14 mouse cellular contexts compared by ENCODE assay signal in genomic region chr15:27876327-27876726, GRCm38 (mm10).
DNase-seq lines count a peak whose midpoint lies in the region; ATAC-seq and TF ChIP-seq lines count a peak whose summit lies in the region.
"Had no signal": no experiment of that assay in that cellular context is flagged by ENCODE, and none has a peak within 500 bp of the region (broad histone marks: within the 10 kb centered on the region; RNA-seq: fewer than 3 reads in every experiment).

No protein-coding gene starts in this region.

- no peaks in the 10 kb centered on the region for H3K27me3 ChIP-seq in embryonic facial prominence, embryonic 12.5 days
- H3K27me3 ChIP-seq in embryonic facial prominence, embryonic 10.5 days (replicated peaks; ENCODE audit: low read depth, poor library complexity, severe bottlenecking) = no peaks in the 10 kb centered on the region
- H3K27me3 ChIP-seq in kidney, embryonic 14.5 days (ENCODE audit: control insufficient read depth, insufficient read depth, low read length) = no peaks in the 10 kb centered on the region
- no peaks in the 10 kb centered on the region for H3K27me3 ChIP-seq in kidney, embryonic 16.5 days (ENCODE audit: insufficient read depth, low read length)
- H3K27me3 ChIP-seq: embryonic facial prominence, embryonic 13.5 days; limb, embryonic 15.5 days had no signal

- H3K9ac ChIP-seq in embryonic facial prominence, embryonic 12.5 days = no peak overlapping the region
- H3K9ac ChIP-seq in kidney, embryonic 14.5 days (ENCODE audit: low read depth, low read length) = no peak overlapping the region
- H3K9ac ChIP-seq in kidney, embryonic 16.5 days (replicated peaks; ENCODE audit: low read length) = no peak overlapping the region
- H3K9ac ChIP-seq: embryonic facial prominence, embryonic 13.5 days; limb, embryonic 15.5 days had no signal

- WGBS in embryonic facial prominence, embryonic 12.5 days = 71% methylated on average over 10 of the region's 10 CpGs
- 76% methylated on average over 10 of the region's 10 CpGs for WGBS in embryonic facial prominence, embryonic 10.5 days
- WGBS in kidney, embryonic 14.5 days = 79% methylated on average over 10 of the region's 10 CpGs
- 12% methylated on average over 10 of the region's 10 CpGs for WGBS in bone marrow, adult 2 months
- WGBS in kidney, embryonic 16.5 days = 69% methylated on average over 10 of the region's 10 CpGs

- H3K9me3 ChIP-seq in embryonic facial prominence, embryonic 12.5 days = no peaks in the 10 kb centered on the region
- no peaks in the 10 kb centered on the region for H3K9me3 ChIP-seq in embryonic facial prominence, embryonic 10.5 days
- no peaks in the 10 kb centered on the region for H3K9me3 ChIP-seq in kidney, embryonic 14.5 days (ENCODE audit: control insufficient read depth, low read length)
- no peaks in the 10 kb centered on the region for H3K9me3 ChIP-seq in kidney, embryonic 16.5 days (ENCODE audit: low read length)
- H3K9me3 ChIP-seq: embryonic facial prominence, embryonic 13.5 days; limb, embryonic 15.5 days had no signal

- no peak for TF ChIP-seq POLR2A in bone marrow, adult 2 months (IDR thresholded peaks at IDR 0.05; ENCODE audit: borderline replicate concordance, control insufficient read depth, low read depth, low read length)

- DNase-seq in embryonic facial prominence, embryonic 10.5 days (ENCODE audit: low spot score) = no peak
- DNase-seq in kidney, adult 9 months = peak; percentile 43
- no peak for DNase-seq in right cerebral cortex, postnatal 25 days
- no peak for DNase-seq in c-Kit-positive CD71-positive TER-119-positive erythroid progenitor cells, embryonic 14.5 days (ENCODE audit: low spot score)
- DNase-seq: adrenal gland, postnatal 25 days; cerebellum, adult 18-20 months had no signal

- ATAC-seq in embryonic facial prominence, embryonic 12.5 days (ENCODE audit: insufficient number of reproducible peaks, insufficient read depth, low FRiP score, low TSS enrichment) = no peak
- ATAC-seq in kidney, embryonic 14.5 days (ENCODE audit: low FRiP score, low TSS enrichment) = no peak
- ATAC-seq in kidney, embryonic 16.5 days (ENCODE audit: low FRiP score, low TSS enrichment) = no peak
- ATAC-seq: intestine, embryonic 16.5 days had no signal

- peaks cover 43% of the 10 kb centered on the region for H3K36me3 ChIP-seq in embryonic facial prominence, embryonic 12.5 days
- peaks cover 87% of the 10 kb centered on the region for H3K36me3 ChIP-seq in embryonic facial prominence, embryonic 10.5 days (replicated peaks)
- H3K36me3 ChIP-seq in kidney, embryonic 14.5 days (ENCODE audit: control insufficient read depth, insufficient read depth, low read length) = peaks cover 50% of the 10 kb centered on the region
- H3K36me3 ChIP-seq in kidney, embryonic 16.5 days (ENCODE audit: insufficient read depth, low read length) = peaks cover 18% of the 10 kb centered on the region; the same call in 1 of the 2 replicates

- no peak overlapping the region for H3K4me3 ChIP-seq in embryonic facial prominence, embryonic 12.5 days
- H3K4me3 ChIP-seq in embryonic facial prominence, embryonic 10.5 days = no peak overlapping the region
- no peak overlapping the region for H3K4me3 ChIP-seq in kidney, embryonic 14.5 days (ENCODE audit: low read length)
- peak overlapping the region; percentile 33 for H3K4me3 ChIP-seq in bone marrow, adult 2 months (replicated peaks; ENCODE audit: control insufficient read depth, low read depth, low read length)
- no peak overlapping the region for H3K4me3 ChIP-seq in kidney, embryonic 16.5 days (ENCODE audit: low read length)
- H3K4me3 ChIP-seq: embryonic facial prominence, embryonic 13.5 days; limb, embryonic 15.5 days had no signal

- H3K27ac ChIP-seq in embryonic facial prominence, embryonic 12.5 days = 0 out of 2 replicates have a peak overlapping the region, but pooled peaks have one; percentile 46
- H3K27ac ChIP-seq in embryonic facial prominence, embryonic 10.5 days (replicated peaks) = no peak overlapping the region
- no peak overlapping the region for H3K27ac ChIP-seq in kidney, embryonic 14.5 days (ENCODE audit: low read depth, low read length)
- peak overlapping the region; percentile 75 for H3K27ac ChIP-seq in bone marrow, adult 2 months (ENCODE audit: control insufficient read depth, insufficient read depth, low read depth, low read length, poor library complexity)
- peak overlapping the region; percentile 36; the same call in 1 of the 2 replicates for H3K27ac ChIP-seq in kidney, embryonic 16.5 days (ENCODE audit: low read length)
- H3K27ac ChIP-seq: embryonic facial prominence, embryonic 13.5 days; limb, embryonic 15.5 days had no signal

- no peak overlapping the region for H3K4me2 ChIP-seq in embryonic facial prominence, embryonic 12.5 days (replicated peaks)
- no peak overlapping the region for H3K4me2 ChIP-seq in kidney, embryonic 14.5 days (replicated peaks; ENCODE audit: low read depth, low read length)
- no peak overlapping the region for H3K4me2 ChIP-seq in kidney, embryonic 16.5 days (replicated peaks; ENCODE audit: low read depth, low read length)
- H3K4me2 ChIP-seq: embryonic facial prominence, embryonic 13.5 days; limb, embryonic 15.5 days; midbrain, embryonic 11.5 days had no signal

- no peaks in the 10 kb centered on the region for H3K4me1 ChIP-seq in embryonic facial prominence, embryonic 12.5 days
- peaks cover 8% of the 10 kb centered on the region for H3K4me1 ChIP-seq in embryonic facial prominence, embryonic 10.5 days
- H3K4me1 ChIP-seq in kidney, embryonic 14.5 days (ENCODE audit: control insufficient read depth, insufficient read depth, low read length) = no peaks in the 10 kb centered on the region
- no peaks in the 10 kb centered on the region; the same call in 1 of the 2 replicates for H3K4me1 ChIP-seq in bone marrow, adult 2 months (ENCODE audit: control insufficient read depth, insufficient read depth, low read length)
- H3K4me1 ChIP-seq in kidney, embryonic 16.5 days (ENCODE audit: insufficient read depth, low read length) = no peaks in the 10 kb centered on the region

- TF ChIP-seq CTCF in bone marrow, adult 2 months (IDR thresholded peaks at IDR 0.05; ENCODE audit: control insufficient read depth, insufficient read depth, low read length) = no peak

Comparison
In these comparisons a context has a peak if more than half of its experiments do, and no peak if none do; other contexts are left out.
1. H3K27ac ChIP-seq: peak in embryonic facial prominence, embryonic 12.5 days (single experiment), bone marrow, adult 2 months (single experiment) and kidney, embryonic 16.5 days (single experiment); none in embryonic facial prominence, embryonic 10.5 days (single experiment) and kidney, embryonic 14.5 days (single experiment).